Mouse (Mus musculus): Measurements from ENCODE around the gene Gbe1. TPM values are rescaled to one million over a fixed set of nuclear protein-coding genes. Genes with fewer than 3 reads are reported as not detected.

Gene Gbe1
- polyA plus RNA-seq (2015; fragmentation: Nextera tagmentation; extraction: Ambion mirVana) = 33.0 and 35.8 TPM in 2 replicates

- under 1% methylated on average over 82 of the region's 82 CpGs for WGBS
- H3K27me3 ChIP-seq (ENCODE audit: insufficient read depth, low read length) = no peaks in the 10 kb centered on the region
- peak; percentile 100 for ATAC-seq (replicated peaks; ENCODE audit: low FRiP score, low read depth)
Measured at GRCm38 (mm10) chr16:70313886-70314577, at the start of gene Gbe1. TSS of gene Gbe1 (plus strand) at chr16:70313949.

GRCm38 (mm10) chr16:70310691-70311090, 3.1 kb upstream of the Gbe1 start:
- H3K4me1 ChIP-seq (replicated peaks; ENCODE audit: insufficient read depth, low read length) = no peaks in the 10 kb centered on the region
- DNase-seq (ENCODE audit: low spot score) (no peak), ATAC-seq (replicated peaks; ENCODE audit: low FRiP score, low read depth) (no peak)
- H3K4me2 ChIP-seq (ENCODE audit: low read length) = no peak overlapping the region
- H3K36me3 ChIP-seq (ENCODE audit: insufficient read depth, low read length) = no peaks in the 10 kb centered on the region
- no peak overlapping the region for H3K4me3 ChIP-seq (replicated peaks; ENCODE audit: low read depth, low read length)
- 92% methylated on average over 4 of the region's 4 CpGs for WGBS
- no peak overlapping the region for H3K27ac ChIP-seq
- no peak overlapping the region for H3K9ac ChIP-seq (ENCODE audit: low read depth, low read length)
- TF ChIP-seq CTCF (IDR thresholded peaks at IDR 0.05; ENCODE audit: low read depth) = no peak
- H3K9me3 ChIP-seq (replicated peaks; ENCODE audit: low read length) = no peaks in the 10 kb centered on the region
- H3K27me3 ChIP-seq (ENCODE audit: insufficient read depth, low read length) = no peaks in the 10 kb centered on the region

More at GRCm38 (mm10) chr16:70313886-70314577, at the start of gene Gbe1:
- peak; percentile 97 for DNase-seq (ENCODE audit: low spot score)
- H3K4me1 ChIP-seq (replicated peaks; ENCODE audit: insufficient read depth, low read length) = no peaks in the 10 kb centered on the region
- H3K9ac ChIP-seq (ENCODE audit: low read depth, low read length) = peak within 1 kb of the TSS; percentile 76
- TF ChIP-seq CTCF (IDR thresholded peaks at IDR 0.05; ENCODE audit: low read depth) = peak; percentile 47
- H3K9me3 ChIP-seq (replicated peaks; ENCODE audit: low read length) = no peaks in the 10 kb centered on the region
- H3K4me3 ChIP-seq (replicated peaks; ENCODE audit: low read depth, low read length) = peak within 1 kb of the TSS; percentile 53
- H3K27ac ChIP-seq = peak within 1 kb of the TSS; percentile 94
- H3K4me2 ChIP-seq (ENCODE audit: low read length) = peak within 1 kb of the TSS; percentile 60
- H3K36me3 ChIP-seq (ENCODE audit: insufficient read depth, low read length) = no peaks in the 10 kb centered on the region

- ATAC-seq (replicated peaks; ENCODE audit: low FRiP score, low read depth) = no peak
- no peaks in the 10 kb centered on the region for H3K36me3 ChIP-seq (ENCODE audit: insufficient read depth, low read length)
Measured at GRCm38 (mm10) chr16:70313496-70313885, 258 bp upstream of the Gbe1 start.

GRCm38 (mm10) chr16:70314578-70314930, 805 bp downstream of the Gbe1 start:
- H3K27ac ChIP-seq = peak overlapping the region; percentile 94
- no peaks in the 10 kb centered on the region for H3K27me3 ChIP-seq (ENCODE audit: insufficient read depth, low read length)
- peak overlapping the region; percentile 53 for H3K4me3 ChIP-seq (replicated peaks; ENCODE audit: low read depth, low read length)
- H3K4me1 ChIP-seq (replicated peaks; ENCODE audit: insufficient read depth, low read length) = no peaks in the 10 kb centered on the region
- no peak for DNase-seq (ENCODE audit: low spot score)
- H3K4me2 ChIP-seq (ENCODE audit: low read length) = peak overlapping the region; percentile 54
- 2% methylated on average over 9 of the region's 9 CpGs for WGBS
- ATAC-seq (replicated peaks; ENCODE audit: low FRiP score, low read depth) = 0 out of 2 replicates have a peak, but pooled peaks have one; percentile 1
- H3K36me3 ChIP-seq (ENCODE audit: insufficient read depth, low read length) = no peaks in the 10 kb centered on the region
- H3K9ac ChIP-seq (ENCODE audit: low read depth, low read length) = peak overlapping the region; percentile 76
- TF ChIP-seq CTCF (IDR thresholded peaks at IDR 0.05; ENCODE audit: low read depth) = no peak
- H3K9me3 ChIP-seq (replicated peaks; ENCODE audit: low read length) = no peaks in the 10 kb centered on the region

More at GRCm38 (mm10) chr16:70313496-70313885, 258 bp upstream of the Gbe1 start:
- Histone ChIP-seq H3K27me3 (ENCODE audit: insufficient read depth, low read length) (no peaks in the 10 kb centered on the region), H3K4me3 (replicated peaks; ENCODE audit: low read depth, low read length) (peak overlapping the region; percentile 53), H3K9ac (ENCODE audit: low read depth, low read length) (peak overlapping the region; percentile 76), H3K9me3 (replicated peaks; ENCODE audit: low read length) (no peaks in the 10 kb centered on the region), H3K27ac (peak overlapping the region; percentile 94), H3K4me1 (replicated peaks; ENCODE audit: insufficient read depth, low read length) (no peaks in the 10 kb centered on the region), H3K4me2 (ENCODE audit: low read length) (peak overlapping the region; percentile 60)
- 1% methylated on average over 7 of the region's 7 CpGs for WGBS
- no peak for DNase-seq (ENCODE audit: low spot score)
- TF ChIP-seq CTCF (IDR thresholded peaks at IDR 0.05; ENCODE audit: low read depth) = no peak

DNA sequence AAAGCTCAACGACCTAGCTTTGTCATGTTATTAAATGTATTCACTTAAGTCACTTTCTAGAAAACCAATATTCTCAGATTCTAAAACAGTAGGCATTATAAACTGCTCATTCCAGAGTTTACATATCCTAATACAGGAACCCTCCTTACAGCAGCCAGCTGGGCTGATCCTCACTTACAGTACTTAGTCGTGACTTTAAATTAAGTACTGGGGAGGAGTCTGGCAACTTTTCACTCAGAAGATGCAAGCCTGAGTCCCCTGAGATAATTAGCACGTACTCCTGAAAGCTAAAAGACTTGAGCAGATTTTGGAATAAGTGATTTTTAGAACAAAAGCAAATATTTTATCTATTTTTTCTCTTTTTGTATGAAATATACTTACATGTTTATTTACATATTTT, 1.5 kb downstream of the Gbe1 start:
- peak overlapping the region; percentile 54; the same call in 1 of the 2 replicates for H3K4me2 ChIP-seq (ENCODE audit: low read length)
- no peaks in the 10 kb centered on the region for H3K4me1 ChIP-seq (replicated peaks; ENCODE audit: insufficient read depth, low read length)
- no peaks in the 10 kb centered on the region for H3K27me3 ChIP-seq (ENCODE audit: insufficient read depth, low read length)
- 54% methylated on average over 3 of the region's 3 CpGs for WGBS
- no peak for DNase-seq (ENCODE audit: low spot score)
- H3K27ac ChIP-seq = 0 out of 2 replicates have a peak overlapping the region, but pooled peaks have one; percentile 94
- no peak for ATAC-seq (replicated peaks; ENCODE audit: low FRiP score, low read depth)
- no peaks in the 10 kb centered on the region for H3K36me3 ChIP-seq (ENCODE audit: insufficient read depth, low read length)
- no peaks in the 10 kb centered on the region for H3K9me3 ChIP-seq (replicated peaks; ENCODE audit: low read length)
- no peak overlapping the region for H3K4me3 ChIP-seq (replicated peaks; ENCODE audit: low read depth, low read length)
- no peak overlapping the region for H3K9ac ChIP-seq (ENCODE audit: low read depth, low read length)
- TF ChIP-seq CTCF (IDR thresholded peaks at IDR 0.05; ENCODE audit: low read depth) = no peak

DNA sequence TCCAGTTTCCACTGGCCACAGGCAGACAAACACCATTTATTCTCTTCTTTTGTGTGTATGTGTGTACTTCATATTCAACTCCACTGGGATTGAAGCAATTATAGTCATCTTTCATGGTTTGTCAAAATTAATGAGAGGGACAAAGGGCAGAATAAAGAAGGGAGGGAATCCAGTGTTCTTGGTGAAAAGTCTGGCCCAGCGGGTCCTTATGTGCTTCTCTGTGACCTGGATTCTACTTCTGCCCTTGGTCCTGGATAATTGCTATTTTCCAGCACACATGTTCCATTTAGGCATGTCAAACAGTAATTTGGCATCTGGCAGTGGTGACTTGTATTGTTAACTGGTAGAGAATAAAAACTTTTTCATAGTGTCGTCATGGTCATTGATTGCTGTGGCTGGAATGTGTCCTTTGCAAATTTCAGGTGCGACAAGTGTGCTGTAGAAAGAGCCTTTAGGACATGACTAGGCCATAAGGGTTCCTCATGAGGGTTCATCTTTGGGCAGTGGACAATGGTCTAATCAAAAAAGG, 2.2 kb downstream of the Gbe1 start:
- Histone ChIP-seq H3K36me3 (ENCODE audit: insufficient read depth, low read length) (no peaks in the 10 kb centered on the region), H3K4me2 (ENCODE audit: low read length) (no peak overlapping the region), H3K27ac (no peak overlapping the region), H3K9ac (ENCODE audit: low read depth, low read length) (no peak overlapping the region), H3K27me3 (ENCODE audit: insufficient read depth, low read length) (no peaks in the 10 kb centered on the region), H3K4me3 (replicated peaks; ENCODE audit: low read depth, low read length) (no peak overlapping the region), H3K9me3 (replicated peaks; ENCODE audit: low read length) (no peaks in the 10 kb centered on the region), H3K4me1 (replicated peaks; ENCODE audit: insufficient read depth, low read length) (no peaks in the 10 kb centered on the region)
- ATAC-seq (replicated peaks; ENCODE audit: low FRiP score, low read depth) (no peak), DNase-seq (ENCODE audit: low spot score) (no peak)
- no peak for TF ChIP-seq CTCF (IDR thresholded peaks at IDR 0.05; ENCODE audit: low read depth)
- 88% methylated on average over 3 of the region's 3 CpGs for WGBS

Measured in kidney, postnatal 0 days (tissue).